Mouse (Mus musculus) common myeloid progenitor, adult 5-6 weeks (primary cell): ENCODE results near the gene Fstl3. TPM values are rescaled to one million over a fixed set of nuclear protein-coding genes. Genes with fewer than 3 reads are reported as not detected.
A peak's percentile ranks its signal among the peaks of the same experiment; 100 is the strongest.

Source experiments
- ATAC-seq: replicated peaks from 2 replicates; pipeline ENCODE4 v1.8.0; 2016; ENCODE audit warnings: low read depth, mild to moderate bottlenecking, moderate TSS enrichment, inconsistent platforms; ENCODE audit not compliant: poor library complexity, severe bottlenecking
- total RNA-seq: library from RNA; stranded (forward); fragments of 200-1000, 187-1606 nt; gene quantifications from 2 replicates; pipeline ENCODE4 v1.2.3, GENCODE M21; 2017

The Fstl3 gene
- total RNA-seq, 1 experiment from 2014 or later = 0.50 TPM

GRCm38 (mm10) chr10:79783050-79783449 is 6.0 kb downstream of the Fstl3 start:
- ATAC-seq = no peak

GRCm38 (mm10) chr10:79783920-79784800 is 7.1 kb downstream of the Fstl3 start:
- ATAC-seq = no peak

GRCm38 (mm10) chr10:79788386-79789158 is 11.5 kb downstream of the Fstl3 start:
- ATAC-seq = peak; percentile 57

GRCm38 (mm10) chr10:79789581-79789980 is 12.5 kb downstream of the Fstl3 start:
- no peak for ATAC-seq

GRCm38 (mm10) chr10:79790861-79791260 is 13.8 kb downstream of the Fstl3 start, which contains the start of gene Prss57:
Gene Prss57 (minus strand): TSS chr10:79790961.
- ATAC-seq = no peak

- no peak for ATAC-seq
These were observed 15.4 kb downstream of the Fstl3 start for GRCm38 (mm10) chr10:79792339-79793040.

- ATAC-seq = peak; percentile 46
These were observed 16.1 kb downstream of the Fstl3 start, which contains the start of gene Palm for GRCm38 (mm10) chr10:79793051-79793737. Gene Palm (plus strand): TSS chr10:79793572.

- ATAC-seq = no peak
These were observed 16.8 kb downstream of the Fstl3 start for GRCm38 (mm10) chr10:79793738-79794490.

GRCm38 (mm10) chr10:79794491-79794931 is 17.4 kb downstream of the Fstl3 start:
- ATAC-seq = no peak

GRCm38 (mm10) chr10:79795905-79796304 is 18.8 kb downstream of the Fstl3 start:
- no peak for ATAC-seq

GRCm38 (mm10) chr10:79797326-79797725 is 20.3 kb downstream of the Fstl3 start:
- ATAC-seq = peak; percentile 27

GRCm38 (mm10) chr10:79798289-79798928 is 21.3 kb downstream of the Fstl3 start:
- ATAC-seq = peak; percentile 88

- ATAC-seq = no peak
These were observed 23.4 kb downstream of the Fstl3 start for GRCm38 (mm10) chr10:79800508-79800907.

GRCm38 (mm10) chr10:79801837-79802236 is 24.8 kb downstream of the Fstl3 start:
- ATAC-seq = no peak

- no peak for ATAC-seq
These were observed 25.4 kb downstream of the Fstl3 start for GRCm38 (mm10) chr10:79802331-79802971.

GRCm38 (mm10) chr10:79803716-79804323 is 26.7 kb downstream of the Fstl3 start:
- ATAC-seq = no peak

- no peak for ATAC-seq
These were observed 28.6 kb downstream of the Fstl3 start for GRCm38 (mm10) chr10:79805636-79806035.

- no peak for ATAC-seq
These were observed 29.3 kb downstream of the Fstl3 start for GRCm38 (mm10) chr10:79806331-79806730.
